Mouse (Mus musculus) WW6 (cell line): Measurements from ENCODE around the gene Mettl9.

Source experiments
- DNase-seq: peaks from one replicate; pipeline ENCODE4 v3.0.0-alpha.2; 2013; ENCODE audit warnings: low read depth, low spot score

The Mettl9 gene

DNA sequence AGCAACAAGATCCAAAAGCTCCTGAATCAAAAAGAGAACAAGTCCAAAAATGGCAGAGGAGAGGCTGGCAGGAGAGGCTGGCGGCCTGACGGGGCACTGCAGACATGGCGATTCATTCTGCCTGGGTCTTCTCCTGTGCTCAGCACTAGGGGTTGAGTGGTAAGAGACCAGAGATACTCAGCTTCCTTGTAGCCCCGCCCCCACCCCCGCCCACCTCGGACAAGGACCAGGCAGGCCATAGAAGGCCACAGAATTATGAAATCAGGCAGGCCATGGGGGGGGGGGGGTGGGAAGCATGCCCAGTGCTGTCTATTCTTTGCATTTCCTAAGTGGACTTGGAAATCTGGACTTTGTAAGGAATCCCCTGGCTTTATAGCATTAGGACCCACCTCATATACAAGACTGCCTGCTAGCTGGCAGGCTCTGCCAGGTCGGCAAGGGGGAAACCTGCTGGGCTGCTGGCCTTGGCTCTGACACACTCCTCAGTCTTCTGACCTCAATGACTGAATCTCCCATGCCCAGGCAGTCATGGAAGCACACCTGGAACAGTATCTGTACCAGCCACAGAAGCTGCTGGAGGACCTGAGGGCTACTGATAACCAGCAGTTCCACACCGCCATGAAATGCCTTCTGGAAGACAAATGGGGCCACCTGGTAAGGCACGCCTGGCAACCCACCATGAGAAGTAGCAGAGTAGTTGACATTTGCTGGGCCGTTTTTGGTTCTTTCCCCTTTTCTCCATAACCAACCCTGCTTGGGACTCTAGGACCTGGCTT, 64.6 kb downstream of the Mettl9 start:
- DNase-seq, result no peak

- no peak for DNase-seq
These were observed 73.6 kb downstream of the Mettl9 start for GRCm38 (mm10) chr7:121107851-121108250.

- DNase-seq, result no peak
These were observed 77.1 kb downstream of the Mettl9 start for GRCm38 (mm10) chr7:121111321-121111720.

- no peak for DNase-seq
These were observed 77.5 kb downstream of the Mettl9 start for GRCm38 (mm10) chr7:121111762-121112161.

DNA sequence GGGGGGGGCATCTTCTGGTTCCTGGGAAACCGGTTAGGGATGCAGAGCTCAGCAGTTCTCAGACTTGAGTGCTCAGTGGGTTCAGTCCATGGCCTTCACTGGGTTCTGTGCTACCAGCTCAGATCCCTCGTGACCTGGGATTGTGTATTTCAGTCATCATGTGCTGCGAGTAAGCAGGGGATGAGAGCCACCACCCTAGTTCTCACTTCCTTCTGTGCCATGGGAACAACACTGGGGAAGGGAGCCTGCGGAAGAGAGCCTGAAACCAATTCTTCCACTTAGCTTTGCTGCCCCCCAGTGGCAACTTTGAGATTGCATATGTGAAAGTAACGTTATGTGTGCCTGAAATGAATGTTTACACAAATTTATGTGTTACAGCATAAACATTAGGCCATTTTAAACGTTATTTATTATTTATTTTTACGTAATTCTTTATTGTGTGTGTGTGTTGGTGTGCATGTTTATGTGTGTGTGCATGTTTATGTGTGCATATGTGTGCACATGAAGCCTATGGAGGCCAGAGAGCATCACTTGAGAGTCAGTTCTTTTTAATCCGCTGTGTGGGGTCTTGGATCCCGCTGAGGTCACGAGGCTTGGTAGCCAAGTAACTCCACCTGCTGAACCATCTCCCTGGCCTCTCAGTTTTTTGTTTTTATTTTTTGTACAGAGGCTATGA, 86.0 kb downstream of the Mettl9 start:
- DNase-seq, result peak; percentile 38
